Mouse (Mus musculus): Measurements from ENCODE around the gene Rnf187. TPM values are rescaled to one million over a fixed set of nuclear protein-coding genes. Genes with fewer than 3 reads are reported as not detected.
A peak's percentile ranks its signal among the peaks of the same experiment; 100 is the strongest.
"Not testable (repeated sequence)": the region's sequence is repeated elsewhere in the genome, so short reads cannot be mapped to it uniquely, and the experiment has no call there.

The Rnf187 gene
- polyA plus RNA-seq, 1 experiment from 2014 or later, result 381 TPM

- Histone ChIP-seq H3K36me3 (ENCODE audit: control insufficient read depth, insufficient read depth, low read length) (no peaks in the 10 kb centered on the region), H3K27ac (ENCODE audit: low read depth, low read length) (peak overlapping the region; percentile 20; the same call in 1 of the 2 replicates), H3K9me3 (ENCODE audit: control insufficient read depth, low read length) (no peaks in the 10 kb centered on the region), H3K4me3 (ENCODE audit: low read depth, low read length) (peak overlapping the region; percentile 39), H3K4me2 (peak overlapping the region; percentile 72), H3K9ac (ENCODE audit: low read length) (peak overlapping the region; percentile 47), H3K27me3 (ENCODE audit: control insufficient read depth, insufficient read depth, low read length) (peaks cover 17% of the 10 kb centered on the region; the same call in 1 of the 2 replicates), H3K4me1 (ENCODE audit: control insufficient read depth, insufficient read depth, low read length) (peaks cover 27% of the 10 kb centered on the region)
- 43% methylated on average over 15 of the region's 15 CpGs for WGBS
- DNase-seq (ENCODE audit: low spot score, missing footprints) (peak; percentile 84), ATAC-seq (ENCODE audit: low FRiP score) (no peak)
Observed at GRCm38 (mm10) chr11:58959186-58959825, 20.6 kb upstream of the Rnf187 start.

GRCm38 (mm10) chr11:58958536-58958935 lies 19.8 kb upstream of the Rnf187 start:
- Histone ChIP-seq H3K36me3 (ENCODE audit: control insufficient read depth, insufficient read depth, low read length) (no peaks in the 10 kb centered on the region), H3K9me3 (ENCODE audit: control insufficient read depth, low read length) (no peaks in the 10 kb centered on the region), H3K4me3 (ENCODE audit: low read depth, low read length) (no peak overlapping the region), H3K9ac (ENCODE audit: low read length) (no peak overlapping the region), H3K4me1 (ENCODE audit: control insufficient read depth, insufficient read depth, low read length) (peaks cover 30% of the 10 kb centered on the region), H3K27ac (ENCODE audit: low read depth, low read length) (no peak overlapping the region), H3K4me2 (no peak overlapping the region), H3K27me3 (ENCODE audit: control insufficient read depth, insufficient read depth, low read length) (peaks cover 17% of the 10 kb centered on the region; the same call in 1 of the 2 replicates)
- ATAC-seq (ENCODE audit: low FRiP score), result no peak
- WGBS, result 86% methylated on average over 6 of the region's 6 CpGs
- peak; percentile 80 for DNase-seq (ENCODE audit: low spot score, missing footprints)

DNA sequence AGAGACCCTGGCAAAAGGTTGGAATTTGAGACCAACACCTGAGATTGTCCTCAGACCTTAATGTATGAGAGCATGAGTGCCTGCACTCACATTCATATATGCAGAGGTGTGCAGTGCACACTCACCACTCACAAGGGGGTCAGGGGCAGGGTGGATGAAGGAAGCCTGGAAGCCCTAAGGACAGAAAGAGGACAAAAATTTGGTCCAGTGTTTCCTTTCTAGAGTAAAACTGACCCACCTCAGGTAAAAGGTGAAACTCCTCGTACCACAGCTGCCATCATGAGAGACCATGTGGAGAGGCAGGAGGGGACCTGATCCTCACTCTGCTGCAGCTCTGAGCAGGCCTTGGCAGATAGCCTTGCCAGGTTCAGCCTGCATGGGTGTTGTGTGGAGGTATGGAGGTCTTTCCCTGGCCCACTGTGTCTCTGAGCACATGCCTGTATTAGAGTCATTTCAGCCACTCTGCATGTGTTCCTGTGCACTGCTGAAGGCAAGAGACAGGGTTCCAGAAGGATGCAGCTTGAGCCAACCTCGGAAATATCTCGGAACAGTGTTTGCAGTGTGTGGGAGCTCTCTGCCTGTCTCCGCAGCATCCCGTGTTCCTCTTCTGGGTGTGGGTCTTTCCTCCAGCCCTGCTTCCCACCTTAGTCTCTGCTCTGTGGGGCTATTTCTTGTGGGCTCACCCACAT lies 18.7 kb upstream of the Rnf187 start:
- no peak for ATAC-seq (ENCODE audit: low FRiP score)
- Histone ChIP-seq H3K9ac (ENCODE audit: low read length) (peak overlapping the region; percentile 30), H3K4me2 (peak overlapping the region; percentile 84), H3K9me3 (ENCODE audit: control insufficient read depth, low read length) (no peaks in the 10 kb centered on the region), H3K4me1 (ENCODE audit: control insufficient read depth, insufficient read depth, low read length) (peaks cover 31% of the 10 kb centered on the region), H3K27ac (ENCODE audit: low read depth, low read length) (no peak overlapping the region), H3K27me3 (ENCODE audit: control insufficient read depth, insufficient read depth, low read length) (peaks cover 17% of the 10 kb centered on the region; the same call in 1 of the 2 replicates), H3K36me3 (ENCODE audit: control insufficient read depth, insufficient read depth, low read length) (no peaks in the 10 kb centered on the region), H3K4me3 (ENCODE audit: low read depth, low read length) (0 out of 2 replicates have a peak overlapping the region, but pooled peaks have one; percentile 88)
- 94% methylated on average over 5 of the region's 5 CpGs for WGBS
- DNase-seq (ENCODE audit: low spot score, missing footprints), result peak; percentile 80

GRCm38 (mm10) chr11:58955868-58956257 lies 17.1 kb upstream of the Rnf187 start:
- 35% methylated on average over 8 of the region's 8 CpGs for WGBS
- Histone ChIP-seq H3K36me3 (ENCODE audit: control insufficient read depth, insufficient read depth, low read length) (no peaks in the 10 kb centered on the region), H3K9me3 (ENCODE audit: control insufficient read depth, low read length) (no peaks in the 10 kb centered on the region), H3K4me3 (ENCODE audit: low read depth, low read length) (peak overlapping the region; percentile 88), H3K9ac (ENCODE audit: low read length) (peak overlapping the region; percentile 98), H3K4me2 (peak overlapping the region; percentile 84), H3K27me3 (ENCODE audit: control insufficient read depth, insufficient read depth, low read length) (peaks cover 11% of the 10 kb centered on the region; the same call in 1 of the 2 replicates), H3K27ac (ENCODE audit: low read depth, low read length) (no peak overlapping the region), H3K4me1 (ENCODE audit: control insufficient read depth, insufficient read depth, low read length) (peaks cover 32% of the 10 kb centered on the region)
- DNase-seq (ENCODE audit: low spot score, missing footprints), result peak; percentile 88
- no peak for ATAC-seq (ENCODE audit: low FRiP score)

DNA sequence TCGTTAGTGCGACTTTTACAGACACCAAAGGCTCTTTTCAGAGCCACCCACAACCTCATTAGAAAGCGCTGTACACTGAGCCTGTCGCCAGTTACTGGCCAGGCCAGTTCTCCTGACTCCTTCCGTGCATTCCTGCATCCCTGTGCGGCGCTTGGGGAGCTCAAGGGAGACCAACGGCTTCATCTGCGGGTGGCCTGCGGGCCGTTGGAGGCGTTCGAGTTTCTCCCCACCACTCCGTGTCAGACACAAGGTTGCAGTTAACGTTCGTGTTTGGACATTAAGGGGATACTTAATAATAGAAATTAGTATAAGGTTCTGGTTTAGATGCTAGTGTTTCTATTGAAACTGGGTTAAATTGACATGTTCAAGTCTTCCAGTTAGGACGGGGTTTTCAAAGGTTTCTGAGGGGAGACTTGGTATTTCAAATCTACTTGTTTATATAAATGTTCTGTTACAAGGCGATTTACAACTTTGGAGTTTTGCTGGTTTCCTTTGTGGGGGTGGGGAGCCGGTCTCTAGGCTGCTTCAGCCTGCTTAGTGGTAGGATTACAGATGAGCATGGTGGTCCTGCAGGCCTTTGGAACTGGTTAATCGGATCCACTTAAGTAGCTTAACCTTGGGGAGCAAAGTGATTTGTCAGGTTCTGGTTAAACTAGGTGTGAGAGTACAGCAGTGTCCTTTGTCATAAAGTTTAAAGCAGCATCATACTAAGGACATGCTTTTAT lies 16.6 kb upstream of the Rnf187 start:
- H3K27ac ChIP-seq (ENCODE audit: low read depth, low read length), result peak overlapping the region; percentile 95
- peaks cover 11% of the 10 kb centered on the region; the same call in 1 of the 2 replicates for H3K27me3 ChIP-seq (ENCODE audit: control insufficient read depth, insufficient read depth, low read length)
- DNase-seq (ENCODE audit: low spot score, missing footprints), result peak; percentile 98
- WGBS, result 0% methylated on average over 20 of the region's 20 CpGs
- H3K36me3 ChIP-seq (ENCODE audit: control insufficient read depth, insufficient read depth, low read length), result no peaks in the 10 kb centered on the region
- no peaks in the 10 kb centered on the region for H3K9me3 ChIP-seq (ENCODE audit: control insufficient read depth, low read length)
- ATAC-seq (ENCODE audit: low FRiP score), result no peak
- H3K4me2 ChIP-seq, result peak overlapping the region; percentile 84
- peak overlapping the region; percentile 88 for H3K4me3 ChIP-seq (ENCODE audit: low read depth, low read length)
- H3K4me1 ChIP-seq (ENCODE audit: control insufficient read depth, insufficient read depth, low read length), result peaks cover 35% of the 10 kb centered on the region
- H3K9ac ChIP-seq (ENCODE audit: low read length), result peak overlapping the region; percentile 98

DNA sequence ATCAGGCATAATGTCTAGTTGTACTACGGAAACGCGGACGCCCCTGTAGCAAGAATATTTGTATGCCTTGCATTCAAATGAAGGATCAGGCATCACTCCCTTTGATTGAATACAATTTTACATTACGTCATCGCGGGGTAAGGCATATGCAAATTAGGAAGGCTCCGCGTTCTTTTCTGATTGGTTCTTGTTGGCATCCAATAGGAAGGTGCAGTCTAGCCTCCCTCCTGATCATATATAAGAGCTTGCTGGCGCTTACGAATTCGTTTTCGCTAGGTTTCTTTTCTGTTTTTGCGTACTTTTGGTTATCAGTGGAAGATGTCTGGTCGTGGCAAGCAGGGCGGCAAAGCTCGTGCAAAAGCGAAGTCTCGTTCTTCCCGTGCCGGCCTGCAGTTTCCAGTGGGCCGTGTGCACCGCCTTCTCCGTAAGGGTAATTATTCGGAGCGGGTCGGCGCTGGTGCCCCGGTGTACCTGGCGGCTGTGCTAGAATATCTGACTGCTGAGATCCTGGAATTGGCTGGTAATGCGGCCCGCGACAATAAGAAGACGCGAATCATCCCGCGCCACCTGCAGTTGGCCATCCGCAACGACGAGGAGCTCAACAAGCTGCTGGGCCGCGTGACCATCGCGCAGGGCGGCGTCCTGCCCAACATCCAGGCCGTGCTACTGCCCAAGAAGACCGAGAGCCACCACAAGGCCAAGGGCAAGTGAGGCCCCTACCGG lies 15.9 kb upstream of the Rnf187 start, which contains the start of the genes Hist3h2a and Trim17:
Gene Hist3h2a (plus strand): TSS at position 266 of the 723 bp plus-strand sequence.
Gene Trim17 (plus strand): TSS at position 266 of the 723 bp plus-strand sequence.
- Histone ChIP-seq H3K4me1 (ENCODE audit: control insufficient read depth, insufficient read depth, low read length) (peaks cover 36% of the 10 kb centered on the region), H3K9me3 (ENCODE audit: control insufficient read depth, low read length) (no peaks in the 10 kb centered on the region), H3K36me3 (ENCODE audit: control insufficient read depth, insufficient read depth, low read length) (no peaks in the 10 kb centered on the region), H3K27me3 (ENCODE audit: control insufficient read depth, insufficient read depth, low read length) (peaks cover 11% of the 10 kb centered on the region; the same call in 1 of the 2 replicates), H3K4me3 (ENCODE audit: low read depth, low read length) (peak within 1 kb of the TSS; percentile 88), H3K9ac (ENCODE audit: low read length) (peak within 1 kb of the TSS; percentile 98), H3K27ac (ENCODE audit: low read depth, low read length) (peak within 1 kb of the TSS; percentile 95), H3K4me2 (peak within 1 kb of the TSS; percentile 95)
- WGBS, result under 1% methylated on average over 49 of the region's 49 CpGs
- DNase-seq (ENCODE audit: low spot score, missing footprints) (peak; percentile 98), ATAC-seq (ENCODE audit: low FRiP score) (peak; percentile 90)

GRCm38 (mm10) chr11:58954170-58954419 lies 15.4 kb upstream of the Rnf187 start:
- WGBS, result 0% methylated on average over 17 of the region's 17 CpGs
- Histone ChIP-seq H3K4me3 (ENCODE audit: low read depth, low read length) (peak overlapping the region; percentile 88), H3K27ac (ENCODE audit: low read depth, low read length) (peak overlapping the region; percentile 95), H3K4me2 (peak overlapping the region; percentile 95), H3K9ac (ENCODE audit: low read length) (peak overlapping the region; percentile 98), H3K27me3 (ENCODE audit: control insufficient read depth, insufficient read depth, low read length) (peaks cover 11% of the 10 kb centered on the region; the same call in 1 of the 2 replicates), H3K4me1 (ENCODE audit: control insufficient read depth, insufficient read depth, low read length) (peaks cover 33% of the 10 kb centered on the region)
- not testable (repeated sequence) for H3K36me3 ChIP-seq (ENCODE audit: control insufficient read depth, insufficient read depth, low read length); H3K9me3 ChIP-seq (ENCODE audit: control insufficient read depth, low read length); DNase-seq (ENCODE audit: low spot score, missing footprints)
- ATAC-seq (ENCODE audit: low FRiP score), result peak; percentile 36; the same call in 1 of the 2 replicates

DNA sequence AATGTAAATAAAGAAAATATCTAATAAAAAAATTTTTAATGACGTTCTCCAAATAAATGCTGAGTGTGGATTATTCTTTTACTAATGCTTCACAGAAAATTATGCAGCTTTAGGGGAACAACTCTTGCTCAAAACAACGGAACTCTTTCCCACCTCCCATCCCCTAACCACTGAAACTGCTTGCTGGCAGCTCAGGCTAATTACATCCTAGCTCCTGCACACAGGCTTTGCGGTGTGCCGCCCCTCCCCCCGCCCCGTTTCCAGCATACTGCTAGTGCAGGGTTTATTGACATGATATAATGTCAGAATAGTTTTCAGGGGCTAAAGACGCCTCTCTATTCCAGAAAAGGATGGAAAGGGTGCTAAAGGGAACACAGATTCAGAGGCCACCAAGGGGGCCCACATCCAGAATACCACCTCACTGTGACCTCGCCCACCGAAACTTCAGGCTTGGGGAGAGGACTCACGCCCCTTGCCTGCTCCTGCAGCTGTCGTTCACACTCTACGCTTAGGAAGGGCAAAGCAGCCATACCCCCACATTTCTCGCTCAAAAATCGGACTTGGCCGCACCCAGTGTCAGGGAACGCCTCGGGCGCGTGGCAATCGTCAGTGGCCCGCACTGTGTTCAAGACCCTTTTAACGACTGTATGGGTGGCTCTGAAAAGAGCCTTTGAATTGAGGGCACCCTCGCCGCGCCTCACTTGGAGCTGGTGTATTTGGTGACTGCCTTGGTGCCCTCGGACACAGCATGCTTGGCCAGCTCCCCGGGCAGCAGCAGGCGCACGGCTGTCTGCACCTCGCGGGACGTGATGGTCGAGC lies 14.8 kb upstream of the Rnf187 start:
- H3K4me2 ChIP-seq, result peak overlapping the region; percentile 95
- no peaks in the 10 kb centered on the region for H3K36me3 ChIP-seq (ENCODE audit: control insufficient read depth, insufficient read depth, low read length)
- H3K27me3 ChIP-seq (ENCODE audit: control insufficient read depth, insufficient read depth, low read length), result peaks cover 10% of the 10 kb centered on the region; the same call in 1 of the 2 replicates
- WGBS, result under 1% methylated on average over 33 of the region's 33 CpGs
- peak overlapping the region; percentile 98 for H3K9ac ChIP-seq (ENCODE audit: low read length)
- H3K4me3 ChIP-seq (ENCODE audit: low read depth, low read length), result peak overlapping the region; percentile 88
- DNase-seq (ENCODE audit: low spot score, missing footprints) (peak; percentile 96), ATAC-seq (ENCODE audit: low FRiP score) (peak; percentile 12)
- no peaks in the 10 kb centered on the region for H3K9me3 ChIP-seq (ENCODE audit: control insufficient read depth, low read length)
- H3K27ac ChIP-seq (ENCODE audit: low read depth, low read length), result peak overlapping the region; percentile 95
- peaks cover 33% of the 10 kb centered on the region for H3K4me1 ChIP-seq (ENCODE audit: control insufficient read depth, insufficient read depth, low read length)
